ENCODE assay signal across 39 mouse cellular contexts in genomic region chr3:36499418-36499817, GRCm38 (mm10). TPM values are rescaled to one million over a fixed set of nuclear protein-coding genes. Genes with fewer than 3 reads are reported as not detected.
"Had no signal": no experiment of that assay in that cellular context is flagged by ENCODE, and none has a peak within 500 bp of the region (broad histone marks: within the 10 kb centered on the region; RNA-seq: fewer than 3 reads in every experiment).

No protein-coding gene starts in this region.

- DNase-seq: heart, postnatal 10 days; heart, postnatal 14 days; heart, postnatal 36 days; heart, postnatal 4 days; kidney, adult 11 months; kidney, adult 18-20 months; kidney, adult 2 months; kidney, adult 8-10 months; kidney, adult 9 months; kidney, postnatal 10 days; kidney, postnatal 14 days; kidney, postnatal 25 days; kidney, postnatal 36 days; kidney, postnatal 4 days; layer of hippocampus, adult 9-11 months; layer of hippocampus, postnatal 36 days had no signal

- H3K27me3 ChIP-seq: heart, embryonic 12.5 days; heart, embryonic 13.5 days; hindbrain, embryonic 12.5 days; hindbrain, embryonic 13.5 days; intestine, embryonic 15.5 days had no signal

- H3K4me3 ChIP-seq: heart, embryonic 10.5 days; heart, embryonic 12.5 days; heart, embryonic 13.5 days; heart, embryonic 15.5 days; hindbrain, embryonic 10.5 days; hindbrain, embryonic 12.5 days; hindbrain, embryonic 13.5 days; hindbrain, embryonic 15.5 days; intestine, embryonic 15.5 days; kidney, embryonic 15.5 days; layer of hippocampus, adult 2 months had no signal

- H3K27ac ChIP-seq: heart, embryonic 10.5 days; heart, embryonic 13.5 days; heart, embryonic 15.5 days; hindbrain, embryonic 10.5 days; hindbrain, embryonic 12.5 days; hindbrain, embryonic 13.5 days; hindbrain, embryonic 14.5 days; hindbrain, embryonic 15.5 days; hindbrain, postnatal 0 days; intestine, embryonic 15.5 days; kidney, embryonic 15.5 days; kidney, postnatal 0 days; layer of hippocampus, adult 2 months had no signal

- H3K4me1 ChIP-seq: heart, embryonic 10.5 days; hindbrain, embryonic 15.5 days; intestine, embryonic 15.5 days had no signal

- H3K9ac ChIP-seq: heart, embryonic 12.5 days; heart, embryonic 13.5 days; heart, embryonic 15.5 days; hindbrain, embryonic 12.5 days; hindbrain, embryonic 13.5 days; hindbrain, embryonic 14.5 days; hindbrain, embryonic 15.5 days; intestine, embryonic 15.5 days; kidney, embryonic 15.5 days had no signal

- H3K36me3 ChIP-seq: heart, embryonic 10.5 days; heart, embryonic 12.5 days; heart, embryonic 13.5 days; heart, embryonic 15.5 days; hindbrain, embryonic 10.5 days; hindbrain, embryonic 12.5 days; hindbrain, embryonic 13.5 days; hindbrain, embryonic 15.5 days; intestine, embryonic 15.5 days; kidney, embryonic 15.5 days had no signal

RNA-seq across cellular contexts. Expression of gene Gm11549, which starts 22.2 kb away (rescaled TPM):
- total RNA-seq: heart, postnatal 10 days; heart, postnatal 14 days; heart, postnatal 25 days; heart, postnatal 36 days; hematopoietic stem cell, adult 5-6 weeks had no signal
- polyA plus RNA-seq: heart, embryonic 10.5 days; inflammation-experienced regulatory T-cells, adult 6 months; kidney, adult 2 months; kidney, embryonic 14.5 days; kidney, embryonic 16.5 days; kidney, postnatal 0 days had no signal

RNA-seq across cellular contexts. Expression of gene 1810062G17Rik, which starts 23.7 kb away (rescaled TPM):
- total RNA-seq: hematopoietic stem cell, adult 5-6 weeks; hindbrain, postnatal 0 days; layer of hippocampus, adult 18-20 months; layer of hippocampus, adult 2 months; layer of hippocampus, adult 8-10 months; layer of hippocampus, postnatal 25 days; layer of hippocampus, postnatal 36 days; left cerebral cortex, adult 18-20 months had no signal
- polyA plus RNA-seq: hindbrain, embryonic 13.5 days had no signal
